Mouse (Mus musculus) adrenal gland, adult 8-10 months (tissue): Measurements from ENCODE around the gene Lpar3. TPM values are rescaled to one million over a fixed set of nuclear protein-coding genes. Genes with fewer than 3 reads are reported as not detected.

Source experiments
- DNase-seq: peaks from one replicate; pipeline ENCODE4 v3.0.0; 2022
- total RNA-seq, 4 experiments: library from RNA; stranded (reverse); gene quantifications; 2 replicates each; pipeline ENCODE4 v1.2.4; 2022

Gene Lpar3
- total RNA-seq, 4 experiments from 2014 or later = 0.19 to 0.32 (median 0.24) TPM; not detected in 1

DNA sequence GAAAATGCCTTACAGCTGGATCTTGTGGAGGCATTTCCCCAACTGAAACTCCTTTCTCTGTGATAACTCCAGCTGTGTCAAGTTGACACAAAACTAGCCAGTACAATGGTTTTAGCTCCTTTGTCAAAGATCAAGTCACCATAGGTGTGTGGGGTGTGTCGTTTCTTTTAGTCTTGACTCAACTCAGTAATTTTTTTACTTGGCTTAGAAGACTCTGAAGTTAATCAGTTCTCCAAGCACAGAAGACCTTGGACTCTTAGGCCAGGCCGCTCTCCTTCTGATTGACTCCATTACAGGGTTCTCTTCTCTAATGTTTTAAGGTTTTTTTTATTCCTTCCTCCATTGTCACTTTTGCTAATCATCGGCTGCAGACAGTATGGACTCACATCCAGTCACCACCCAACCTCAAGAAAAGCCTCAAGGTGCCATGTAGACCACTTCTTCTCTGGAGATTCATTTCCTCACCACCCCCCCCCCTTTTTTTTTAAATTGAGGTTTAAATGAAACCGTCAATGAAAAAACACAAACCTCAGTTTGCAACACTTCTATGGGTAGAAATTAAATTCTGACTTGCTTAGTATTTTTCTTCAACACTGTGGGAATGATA is 9.5 kb upstream of the Lpar3 start:
- DNase-seq = no peak

DNA sequence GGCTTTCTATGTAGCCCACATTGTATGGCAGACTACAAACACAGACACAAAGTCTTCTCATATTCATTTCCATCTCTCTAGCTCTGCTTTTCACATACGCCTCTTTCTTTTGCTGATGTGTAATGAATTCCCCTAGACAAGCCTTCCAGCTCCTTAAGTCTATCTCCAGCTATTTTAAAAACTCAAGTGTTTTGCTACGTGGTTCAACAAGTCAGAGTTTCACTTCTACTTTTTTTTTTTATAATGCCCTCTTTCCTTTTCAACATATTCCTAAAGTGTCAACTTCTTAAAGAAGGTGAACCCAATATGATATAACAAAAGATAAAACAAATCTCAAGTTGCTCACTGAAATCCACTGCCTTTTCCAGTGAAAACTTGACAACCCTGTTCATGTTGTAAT is 8.8 kb upstream of the Lpar3 start:
- DNase-seq = no peak

DNA sequence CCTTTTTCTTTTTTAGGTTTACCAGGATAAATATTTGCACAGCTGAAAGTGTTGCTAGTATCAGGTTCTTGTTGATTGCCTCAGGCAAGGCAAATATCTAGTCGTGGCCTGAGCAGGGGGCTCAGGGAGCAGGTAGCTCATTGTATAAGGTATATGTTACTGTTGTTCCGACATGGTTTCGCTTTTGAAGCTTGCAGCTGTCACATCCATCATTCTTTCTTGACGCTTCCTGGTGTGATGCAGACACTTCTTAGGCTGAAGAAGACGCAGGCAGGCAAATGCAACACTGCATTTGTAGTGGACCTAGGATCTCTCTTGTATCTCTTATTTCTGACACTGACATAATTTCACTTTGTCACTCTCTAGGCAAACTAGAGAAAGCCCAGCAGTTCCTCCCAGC is 7.4 kb upstream of the Lpar3 start:
- no peak for DNase-seq

DNA sequence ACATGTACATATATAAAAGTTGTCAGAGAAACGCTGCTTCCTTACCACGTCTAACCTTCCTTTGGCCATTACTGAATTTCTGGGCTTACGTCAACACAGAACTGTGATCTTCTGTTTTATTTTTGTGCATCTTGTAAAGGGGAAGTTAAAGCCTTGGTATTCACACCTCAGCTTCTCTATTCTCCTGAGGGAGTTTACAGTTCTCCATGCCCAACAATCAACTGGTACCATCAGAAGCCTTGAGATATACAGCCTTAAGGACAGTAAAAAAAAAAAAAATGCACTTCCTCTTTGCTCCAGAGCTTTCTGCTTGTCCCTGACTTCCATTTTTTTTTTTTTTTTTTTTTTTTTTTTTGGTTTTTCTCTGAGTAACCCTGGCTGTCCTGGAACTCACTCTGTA is 4.2 kb upstream of the Lpar3 start:
- no peak for DNase-seq

DNA sequence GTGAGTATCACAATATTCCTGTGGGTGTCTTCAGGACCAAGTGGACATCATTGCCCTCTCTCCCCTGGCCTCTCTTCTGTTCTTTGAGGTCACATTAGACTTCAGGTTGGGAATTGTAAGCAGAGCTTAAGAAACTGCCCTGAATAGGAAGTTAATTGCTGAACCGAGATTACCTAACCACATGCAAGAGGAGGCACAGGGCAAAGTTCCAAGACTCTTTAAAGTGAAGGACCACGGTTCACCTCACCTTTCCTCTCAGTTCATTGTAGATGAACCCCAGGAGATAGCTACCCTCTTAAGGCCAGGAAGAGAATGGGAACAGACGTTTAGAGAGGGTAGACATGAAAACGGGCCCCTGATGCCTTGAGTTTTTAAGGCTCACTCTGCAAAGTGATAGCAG is 3.5 kb downstream of the Lpar3 start:
- DNase-seq = no peak

DNA sequence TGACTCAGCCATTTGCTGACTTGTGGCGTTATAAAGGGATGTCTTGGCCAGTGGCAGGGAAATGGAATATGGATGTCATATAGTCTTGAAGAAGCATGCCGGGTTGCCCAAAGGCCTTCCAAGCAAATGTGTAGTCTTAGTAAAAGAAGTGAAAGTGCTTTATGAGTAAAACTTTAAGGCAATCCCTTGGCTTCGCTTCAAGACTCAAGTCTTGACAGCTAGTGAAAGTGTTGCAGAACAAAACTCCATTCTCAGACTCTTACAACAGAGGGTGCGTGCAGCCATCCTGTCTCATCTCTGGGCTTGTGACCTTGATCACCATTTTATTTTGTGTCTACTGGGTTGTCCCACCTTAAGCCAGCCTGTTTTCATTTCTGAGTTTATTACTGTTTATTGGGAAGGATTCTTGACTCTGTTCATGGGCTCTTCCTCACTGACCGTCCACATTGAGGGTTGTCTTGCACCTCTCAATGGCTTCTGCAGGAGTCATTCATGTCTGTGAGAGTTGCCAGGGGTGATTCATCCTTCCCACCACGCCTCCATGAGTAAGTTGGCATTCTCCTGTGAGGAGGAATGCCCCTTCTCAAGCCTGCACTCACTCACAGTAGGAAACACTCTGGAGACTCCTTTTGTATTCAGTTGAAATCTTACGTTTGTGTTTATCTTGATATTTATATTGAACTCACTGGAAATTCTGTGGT is 4.4 kb downstream of the Lpar3 start:
- DNase-seq = peak; percentile 45

GRCm38 (mm10) chr3:146227427-146227826 is 6.7 kb downstream of the Lpar3 start:
- DNase-seq = no peak

DNA sequence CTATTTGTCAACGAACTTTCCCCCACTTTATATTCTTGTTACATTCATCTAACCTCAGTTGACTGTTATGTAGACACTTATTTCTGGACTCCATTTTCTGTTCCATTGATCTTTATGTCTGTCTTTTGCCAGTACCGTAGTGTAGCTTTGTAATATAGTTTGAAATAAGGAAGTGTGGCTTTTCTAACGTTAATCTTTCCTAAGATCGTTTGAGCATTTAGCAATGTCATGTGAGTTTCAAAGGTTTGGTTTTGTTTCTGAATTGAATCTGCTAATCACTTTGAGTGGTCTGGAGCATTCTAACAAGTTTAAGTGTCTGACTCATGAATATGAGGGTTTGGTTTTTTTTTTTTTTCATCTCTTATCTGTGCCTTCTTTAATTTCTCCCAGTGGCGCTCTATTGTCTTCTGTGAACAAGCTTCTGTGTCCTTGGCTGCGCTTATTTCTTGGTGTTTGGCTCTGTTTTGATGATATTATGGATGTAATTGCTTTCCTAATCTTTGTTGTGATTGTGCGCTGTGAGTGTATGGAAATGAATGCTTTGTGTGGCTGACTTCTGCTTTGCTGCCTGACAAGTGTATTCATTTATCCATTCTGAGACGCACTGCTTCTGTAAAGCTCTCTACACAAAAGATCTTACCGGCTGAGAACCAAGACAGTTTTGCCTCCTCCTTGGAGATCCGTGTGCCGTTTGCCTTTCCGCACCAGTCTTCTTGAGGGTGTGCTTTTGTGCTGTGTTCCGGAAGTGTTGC is 8.0 kb downstream of the Lpar3 start:
- no peak for DNase-seq

DNA sequence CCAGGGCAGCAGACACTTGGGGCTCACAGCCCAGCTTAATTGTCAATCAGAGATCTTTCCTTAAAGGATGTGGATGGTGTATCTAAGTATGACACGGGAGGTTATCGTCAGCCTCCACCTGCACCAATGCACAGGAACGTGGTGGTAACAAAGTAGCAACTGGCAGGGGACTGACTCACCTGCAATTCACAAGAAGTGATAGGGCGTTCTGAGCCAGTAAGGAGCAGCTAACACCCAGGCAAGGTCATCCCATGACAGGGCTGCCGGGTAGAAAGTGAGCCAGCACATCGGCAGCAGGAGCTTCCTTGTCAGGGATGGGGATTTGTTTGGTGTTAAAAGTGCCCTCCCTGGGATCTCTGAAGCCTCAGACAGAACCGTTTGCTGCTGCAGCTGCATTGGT is 11.9 kb downstream of the Lpar3 start:
- no peak for DNase-seq

DNA sequence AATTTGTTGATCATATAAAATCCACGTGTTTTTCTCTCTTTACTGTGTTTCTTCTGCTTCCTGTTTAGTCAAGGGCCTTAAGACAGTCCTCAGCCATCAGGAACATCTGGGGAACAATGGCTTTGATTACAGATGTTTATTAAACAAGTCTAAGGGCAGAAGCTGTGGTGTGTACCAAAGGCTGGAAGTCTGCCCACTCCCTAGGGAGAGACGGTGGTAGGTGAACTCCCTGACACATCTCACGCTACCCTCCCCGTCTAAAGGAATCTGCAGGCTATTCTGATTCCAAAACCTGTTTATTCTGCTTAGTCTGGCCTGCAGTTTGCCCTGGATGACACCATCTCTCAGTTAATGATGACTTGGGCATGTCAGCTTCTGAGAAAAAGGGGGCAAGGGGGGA is 13.0 kb downstream of the Lpar3 start:
- no peak for DNase-seq

DNA sequence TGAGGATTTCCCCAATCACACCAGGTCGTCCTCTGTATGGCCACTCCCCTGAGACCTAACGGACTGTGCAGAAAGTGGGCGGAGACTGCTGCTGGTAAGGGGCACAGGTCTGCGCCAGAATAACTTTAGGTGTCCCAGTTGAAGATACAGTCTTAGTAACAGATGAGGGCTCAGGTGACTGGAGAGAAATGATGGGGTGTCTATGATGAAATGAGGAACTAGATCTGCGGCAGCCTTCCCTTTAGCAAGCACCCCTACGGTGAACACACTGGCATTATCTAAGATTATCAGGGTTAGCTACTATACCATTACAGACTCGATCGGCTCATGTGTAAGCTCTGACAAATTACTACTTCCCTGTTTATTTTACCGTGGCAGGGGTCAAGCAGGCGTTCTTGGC is 13.8 kb downstream of the Lpar3 start:
- DNase-seq = no peak

- DNase-seq = no peak
Measured at GRCm38 (mm10) chr3:146236280-146236679, 15.5 kb downstream of the Lpar3 start.

DNA sequence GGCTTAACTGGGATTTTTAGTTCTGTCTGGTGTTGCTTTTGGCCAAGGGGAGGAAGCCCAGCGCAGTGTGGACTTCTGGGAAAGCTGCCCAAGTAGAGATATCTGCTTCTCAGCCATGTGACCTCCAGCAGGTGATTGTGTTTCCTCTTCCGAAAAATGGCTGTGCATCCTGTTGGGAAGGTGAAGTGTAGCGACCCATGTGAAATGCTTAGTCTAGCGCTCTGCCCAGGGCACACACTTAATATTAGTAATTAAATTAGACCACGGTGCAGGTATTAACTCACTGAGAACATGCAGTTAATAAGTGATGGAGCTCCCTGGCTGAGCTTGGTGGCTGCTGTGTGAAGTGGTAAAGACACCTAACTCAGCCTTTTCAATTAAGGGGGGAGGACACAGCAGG is 16.9 kb downstream of the Lpar3 start:
- DNase-seq = no peak

GRCm38 (mm10) chr3:146244630-146245029 is 23.9 kb downstream of the Lpar3 start:
- DNase-seq = no peak

DNA sequence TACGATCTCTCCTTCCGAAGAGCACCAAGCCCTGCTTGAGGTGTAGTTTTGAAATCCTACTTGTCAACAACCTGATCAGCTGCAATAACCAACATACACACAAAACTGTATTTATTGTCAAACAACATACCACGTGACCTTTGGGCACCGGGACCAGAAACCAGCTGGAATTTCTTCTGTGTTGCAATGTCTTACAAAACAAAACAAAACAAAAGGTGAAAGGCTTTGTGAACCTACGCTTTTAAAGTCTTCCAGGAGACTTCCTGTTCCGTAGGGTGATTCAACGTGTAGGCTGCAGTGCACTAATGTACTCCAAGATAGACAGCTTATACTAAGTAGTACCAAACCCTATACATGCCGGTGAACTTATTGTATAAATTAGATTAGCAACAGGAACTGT is 25.8 kb downstream of the Lpar3 start:
- DNase-seq = no peak

DNA sequence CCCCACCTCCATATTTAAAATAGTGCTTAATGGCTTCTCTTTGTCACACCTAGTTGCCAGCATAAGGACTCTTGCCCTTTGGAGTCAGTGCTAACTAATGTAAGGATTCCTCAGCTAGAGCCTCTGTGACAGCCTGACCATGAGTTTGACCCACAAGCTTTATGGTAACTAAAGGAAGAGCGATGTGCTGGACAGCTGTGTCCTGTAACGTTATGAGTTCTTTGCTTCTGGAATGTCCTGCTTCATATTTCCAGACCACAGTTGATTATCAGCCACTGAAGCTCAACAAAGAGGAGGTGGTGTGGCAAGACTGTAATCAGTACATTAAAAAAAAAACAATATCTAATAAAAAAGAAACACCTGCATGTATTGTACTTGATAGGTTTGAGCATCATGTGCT is 26.2 kb downstream of the Lpar3 start:
- DNase-seq = no peak

DNA sequence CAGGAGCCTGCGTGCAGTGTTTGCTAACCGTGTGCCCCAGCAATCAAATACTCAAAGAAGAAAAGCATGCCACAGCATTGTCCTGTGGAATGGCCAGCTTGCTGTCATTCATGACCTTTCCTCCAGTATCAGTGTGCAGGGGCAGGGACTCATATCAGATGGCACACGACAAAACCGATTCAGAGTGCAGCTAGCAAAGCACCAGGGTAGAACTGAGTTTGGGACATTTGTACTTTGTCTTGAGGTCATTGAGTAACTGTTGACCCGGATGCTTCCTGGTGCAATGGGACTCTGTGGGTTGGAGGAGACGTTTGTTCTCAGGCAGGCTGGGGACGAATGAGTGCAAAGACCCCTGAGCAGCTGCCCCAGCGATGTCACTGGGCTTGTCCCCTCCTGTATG is 29.1 kb downstream of the Lpar3 start:
- no peak for DNase-seq

GRCm38 (mm10) chr3:146251771-146252170 is 31.0 kb downstream of the Lpar3 start:
- peak; percentile 47 for DNase-seq

DNA sequence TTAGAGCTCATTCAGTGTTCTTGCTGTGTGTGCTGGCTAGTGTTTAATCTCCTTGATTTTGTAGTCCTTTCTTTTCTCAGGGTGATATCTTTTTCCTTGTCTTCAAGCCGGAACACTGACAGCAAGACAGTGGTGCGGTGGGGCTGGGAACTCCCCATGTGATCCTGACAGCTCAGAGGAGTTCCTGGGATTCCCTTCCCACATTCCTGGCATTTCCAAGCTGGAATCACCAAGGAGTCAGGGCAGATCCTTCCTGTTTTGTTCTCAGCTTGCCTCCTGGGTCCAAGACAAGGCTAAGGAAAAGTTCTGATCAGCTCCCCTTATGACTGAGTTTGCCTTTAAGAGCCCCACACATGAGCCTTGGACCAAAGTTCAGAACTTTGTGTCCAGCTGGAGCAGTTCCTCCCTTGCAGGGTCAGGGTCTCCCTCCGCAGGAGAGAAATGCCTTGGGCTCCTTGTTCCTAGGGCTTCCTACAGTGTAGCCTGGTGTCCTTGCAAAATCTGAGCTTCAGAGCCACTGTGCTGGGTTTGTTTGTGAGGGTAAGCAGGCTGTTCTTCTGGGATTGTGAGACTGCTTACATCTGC is 33.1 kb downstream of the Lpar3 start:
- no peak for DNase-seq

DNA sequence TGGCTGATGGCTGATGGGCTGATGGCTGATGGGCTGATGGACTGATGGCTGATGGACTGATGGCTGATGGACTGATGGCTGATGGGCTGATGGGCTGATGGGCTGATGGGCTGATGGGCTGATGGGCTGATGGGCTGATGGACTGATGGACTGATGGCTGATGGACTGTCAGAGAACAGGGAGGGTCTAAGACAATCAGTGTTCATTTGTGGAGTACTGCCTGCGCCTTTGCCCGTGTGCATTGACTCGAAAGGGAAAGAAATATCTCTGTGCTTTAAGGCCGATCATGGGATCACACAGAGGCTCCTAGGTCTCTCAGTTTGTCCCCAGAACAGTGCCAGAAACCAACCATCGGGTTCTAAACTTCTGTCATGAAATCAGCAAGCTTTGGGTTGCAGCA is 34.4 kb downstream of the Lpar3 start:
- no peak for DNase-seq

GRCm38 (mm10) chr3:146257483-146258122 is 36.8 kb downstream of the Lpar3 start:
- DNase-seq = no peak

DNA sequence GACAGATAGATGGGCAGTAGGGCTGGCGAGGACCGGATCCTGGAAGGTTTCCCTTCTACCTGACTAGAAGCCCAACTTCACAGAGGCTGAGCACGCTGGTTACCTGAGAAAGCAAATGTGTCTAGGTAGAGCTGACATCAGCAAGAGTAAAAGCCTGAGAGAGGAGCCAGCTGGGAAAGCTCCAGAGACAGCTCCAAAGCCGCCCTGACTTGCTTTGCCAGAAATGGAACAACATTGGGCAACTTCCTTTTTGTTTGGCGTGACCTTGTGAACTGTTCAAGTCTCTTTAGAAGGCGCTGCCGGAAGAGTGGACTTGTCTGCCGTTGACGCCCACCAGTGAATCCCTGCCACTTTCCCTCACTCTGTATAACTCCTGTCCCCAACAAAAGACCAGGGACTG is 39.4 kb downstream of the Lpar3 start:
- DNase-seq = no peak

- DNase-seq = no peak
Measured at GRCm38 (mm10) chr3:146260845-146261244, 40.1 kb downstream of the Lpar3 start.
